Mouse (Mus musculus): Measurements from ENCODE around the gene Spaca1.
"Not testable (repeated sequence)": the region's sequence is repeated elsewhere in the genome, so short reads cannot be mapped to it uniquely, and the experiment has no call there.

The Spaca1 gene

GRCm38 (mm10) chr4:34049571-34050255 is at the start of gene Spaca1:
Gene Spaca1 (minus strand): TSS chr4:34050191.
- DNase-seq = peak in 1 of 2 experiments; percentile 21

- not testable (repeated sequence) for DNase-seq
Measured at GRCm38 (mm10) chr4:34087286-34087685, 37.3 kb upstream of the Spaca1 start.

GRCm38 (mm10) chr4:34081064-34081463 is 31.1 kb upstream of the Spaca1 start:
- no peak for DNase-seq

GRCm38 (mm10) chr4:34069002-34069401 is 19.0 kb upstream of the Spaca1 start:
- DNase-seq = no peak

- no peak for DNase-seq
Measured at GRCm38 (mm10) chr4:34058320-34058719, 8.3 kb upstream of the Spaca1 start.

GRCm38 (mm10) chr4:34026771-34027170 is 23.2 kb downstream of the Spaca1 start:
- DNase-seq = no peak

- DNase-seq = no peak
Measured at GRCm38 (mm10) chr4:34021456-34021855, 28.5 kb downstream of the Spaca1 start.

- no peak for DNase-seq
Measured at GRCm38 (mm10) chr4:33996382-33996781, 53.6 kb downstream of the Spaca1 start.

GRCm38 (mm10) chr4:33992687-33993086 is 57.3 kb downstream of the Spaca1 start:
- DNase-seq = no peak

- DNase-seq = no peak
Measured at GRCm38 (mm10) chr4:33988466-33989089, 61.4 kb downstream of the Spaca1 start.
